11 mouse cellular contexts compared by ENCODE assay signal in genomic region chr9:69213796-69214195, GRCm38 (mm10).
DNase-seq lines count a peak whose midpoint lies in the region; ATAC-seq and TF ChIP-seq lines count a peak whose summit lies in the region.
"Had no signal": no experiment of that assay in that cellular context is flagged by ENCODE, and none has a peak within 500 bp of the region (broad histone marks: within the 10 kb centered on the region; RNA-seq: fewer than 3 reads in every experiment).

No protein-coding gene starts in this region.

- H3K4me1 ChIP-seq in liver, postnatal 0 days (ENCODE audit: insufficient read depth): no peaks in the 10 kb centered on the region

- ATAC-seq in megakaryocyte, adult 5-6 weeks (ENCODE audit: poor library complexity, severe bottlenecking): no peak
- ATAC-seq in liver, postnatal 0 days: no peak

- intact Hi-C loops in heart, postnatal 25 days (cut with DNase I): no loop called here

- no peak for TF ChIP-seq CTCF in liver, postnatal 0 days (IDR thresholded peaks at IDR 0.05; ENCODE audit: low read depth)

- H3K4me3 ChIP-seq in liver, postnatal 0 days (ENCODE audit: low read depth, low read length): no peak overlapping the region
- H3K4me3 ChIP-seq: myocyte had no signal

- 77% methylated on average over 5 of the region's 5 CpGs for WGBS in liver, postnatal 0 days (ENCODE audit: insufficient replicate concordance)

- TF ChIP-seq EP300 in liver, postnatal 0 days (IDR thresholded peaks at IDR 0.05; ENCODE audit: low read depth): no peak

- no peaks in the 10 kb centered on the region for H3K27me3 ChIP-seq in liver, postnatal 0 days (ENCODE audit: insufficient read depth, low read length)

- no peaks in the 10 kb centered on the region for H3K36me3 ChIP-seq in liver, postnatal 0 days (replicated peaks; ENCODE audit: insufficient read depth, low read length)

- no peaks in the 10 kb centered on the region for H3K9me3 ChIP-seq in liver, postnatal 0 days (ENCODE audit: low read length)

- no peak overlapping the region for H3K9ac ChIP-seq in liver, postnatal 0 days (replicated peaks)

- H3K27ac ChIP-seq in liver, postnatal 0 days (ENCODE audit: low read depth): no peak overlapping the region

- peak; percentile 85 for DNase-seq in heart, adult 11 months
- no peak for DNase-seq in heart, postnatal 25 days (ENCODE audit: low spot score)
- DNase-seq in 3134 (ENCODE audit: extremely low read depth, insufficient read length, low spot score) (peak; percentile 63), 3T3-L1 (ENCODE audit: low read depth, low spot score) (peak; percentile 89)
- peak; percentile 13 for DNase-seq in layer of hippocampus, adult 9-11 months
- no peak for DNase-seq in spleen, postnatal 4 days (ENCODE audit: low spot score in 2 of 2)
- no peak for DNase-seq in liver, postnatal 0 days
- DNase-seq: kidney, adult 11 months had no signal

- no peak overlapping the region for H3K4me2 ChIP-seq in liver, postnatal 0 days (ENCODE audit: low read depth, low read length)
- H3K4me2 ChIP-seq: liver, embryonic 11.5 days had no signal

Comparison
In these comparisons a context has a peak if more than half of its experiments do, and no peak if none do; other contexts are left out.
1. DNase-seq: peak in heart, adult 11 months (single experiment), 3134 (single experiment), 3T3-L1 (single experiment) and layer of hippocampus, adult 9-11 months (single experiment); none in heart, postnatal 25 days (single experiment), spleen, postnatal 4 days (0 of 2) and liver, postnatal 0 days (single experiment).